Comparison of ENCODE assay signal across 8 mouse cellular contexts in genomic region chr9:49485250-49485891, GRCm38 (mm10). TPM values are rescaled to one million over a fixed set of nuclear protein-coding genes. Genes with fewer than 3 reads are reported as not detected.
DNase-seq lines count a peak whose midpoint lies in the region; ATAC-seq and TF ChIP-seq lines count a peak whose summit lies in the region.

No protein-coding gene starts in this region.

- 6% methylated on average over 21 of the region's 21 CpGs for WGBS in spleen, adult 2 months
- WGBS in heart, embryonic 16.5 days: 4% methylated on average over 21 of the region's 21 CpGs

- DNase-seq in spleen, adult 2 months (ENCODE audit: low read depth in 1 of 2, low spot score in 2 of 2): no peak
- no peak for DNase-seq in spleen, postnatal 10 days (ENCODE audit: low spot score in 2 of 2)
- peak; percentile 79 for DNase-seq in embryo, embryonic 10.5 days (ENCODE audit: low spot score)
- DNase-seq in kidney, postnatal 10 days: peak; percentile 54
- DNase-seq in thymus, postnatal 25 days: peak; percentile 34
- no peak for DNase-seq in spleen, postnatal 36 days (ENCODE audit: low spot score in 2 of 2)

- H3K4me3 ChIP-seq in spleen, adult 2 months (ENCODE audit: extremely low read depth, insufficient read depth, insufficient read length): peak overlapping the region; percentile 61
- peak overlapping the region; percentile 80 for H3K4me3 ChIP-seq in heart, embryonic 16.5 days (ENCODE audit: low read length)

- no peak for TF ChIP-seq CTCF in spleen, adult 2 months (IDR thresholded peaks at IDR 0.05; ENCODE audit: extremely low read depth, insufficient read depth, insufficient read length, insufficient replicate concordance)

- H3K27me3 ChIP-seq in spleen, adult 2 months (ENCODE audit: control insufficient read depth, insufficient read depth, low read length): no peaks in the 10 kb centered on the region
- H3K27me3 ChIP-seq in heart, embryonic 16.5 days (ENCODE audit: control insufficient read depth, insufficient read depth, low read length): no peaks in the 10 kb centered on the region

- peak overlapping the region; percentile 82 for H3K4me2 ChIP-seq in heart, embryonic 16.5 days (ENCODE audit: low read depth, low read length)

- no peak for TF ChIP-seq POLR2A in spleen, adult 2 months (IDR thresholded peaks at IDR 0.05; ENCODE audit: low read depth, low read length)

- H3K36me3 ChIP-seq in spleen, adult 2 months (ENCODE audit: control insufficient read depth, insufficient read depth, low read length): no peaks in the 10 kb centered on the region
- no peaks in the 10 kb centered on the region for H3K36me3 ChIP-seq in heart, embryonic 16.5 days (ENCODE audit: control insufficient read depth, insufficient read depth)

- no peak overlapping the region for H3K27ac ChIP-seq in spleen, adult 2 months (ENCODE audit: insufficient read depth, low read length)
- no peak overlapping the region for H3K27ac ChIP-seq in heart, embryonic 16.5 days (ENCODE audit: low read length)

- peak overlapping the region; percentile 74 for H3K9ac ChIP-seq in heart, embryonic 16.5 days (ENCODE audit: low read length)

- H3K4me1 ChIP-seq in spleen, adult 2 months (ENCODE audit: control insufficient read depth, insufficient read depth, insufficient read length): no peaks in the 10 kb centered on the region
- H3K4me1 ChIP-seq in heart, embryonic 16.5 days (ENCODE audit: control insufficient read depth, insufficient read depth, low read length): peaks cover 3% of the 10 kb centered on the region; the same call in 1 of the 2 replicates

- ATAC-seq in heart, embryonic 16.5 days (replicated peaks; ENCODE audit: extremely low read depth, insufficient read depth, low FRiP score): no peak
- ATAC-seq in megakaryocyte progenitor cell, adult 5-6 weeks (replicated peaks; ENCODE audit: poor library complexity): peak; percentile 38

- H3K9me3 ChIP-seq in heart, embryonic 16.5 days (replicated peaks; ENCODE audit: control insufficient read depth, low read length): no peaks in the 10 kb centered on the region

RNA-seq across cellular contexts. Expression of gene Ttc12, which starts 0.7 kb away (rescaled TPM):
- polyA plus RNA-seq in spleen, adult 2 months (2012; rRNA removed): 0.33 and 0.34 TPM in 2 replicates
- 2.8 and 3.0 TPM in 2 replicates for polyA plus RNA-seq in heart, embryonic 16.5 days (2015; fragmentation: Nextera tagmentation; extraction: Ambion mirVana)
- 1.3 TPM in 2 replicates for total RNA-seq in megakaryocyte progenitor cell, adult 5-6 weeks (2015)
- total RNA-seq in megakaryocyte progenitor cell, adult 5-6 weeks (2017): 0.95 and 3.2 TPM in 2 replicates

RNA-seq across cellular contexts. Expression of gene Ankk1, which starts 58.5 kb away (rescaled TPM):
- polyA plus RNA-seq in spleen, adult 2 months (2012; rRNA removed): not detected in 2 replicates
- polyA plus RNA-seq in heart, embryonic 16.5 days (2015; fragmentation: Nextera tagmentation; extraction: Ambion mirVana): not detected in 2 replicates
- not detected in 2 replicates for total RNA-seq in megakaryocyte progenitor cell, adult 5-6 weeks (2015)
- total RNA-seq in megakaryocyte progenitor cell, adult 5-6 weeks (2017): not detected in 2 replicates

Comparison
In these comparisons a context has a peak if more than half of its experiments do, and no peak if none do; other contexts are left out.
1. DNase-seq: peak in embryo, embryonic 10.5 days (single experiment), kidney, postnatal 10 days (single experiment) and thymus, postnatal 25 days (single experiment); none in spleen, adult 2 months (0 of 2), spleen, postnatal 10 days (0 of 2) and spleen, postnatal 36 days (0 of 2).